29 mouse cellular contexts compared by ENCODE assay signal in genomic region chr17:80220131-80220530, GRCm38 (mm10). TPM values are rescaled to one million over a fixed set of nuclear protein-coding genes. Genes with fewer than 3 reads are reported as not detected.
DNase-seq lines count a peak whose midpoint lies in the region; ATAC-seq and TF ChIP-seq lines count a peak whose summit lies in the region.
"Had no signal": no experiment of that assay in that cellular context is flagged by ENCODE, and none has a peak within 500 bp of the region (broad histone marks: within the 10 kb centered on the region; RNA-seq: fewer than 3 reads in every experiment).

No protein-coding gene starts in this region.

- no peaks in the 10 kb centered on the region for H3K36me3 ChIP-seq in heart, embryonic 11.5 days (ENCODE audit: control insufficient read depth, insufficient read depth, low read length)
- H3K36me3 ChIP-seq in heart, embryonic 13.5 days, result no peaks in the 10 kb centered on the region
- H3K36me3 ChIP-seq in heart, postnatal 0 days (replicated peaks; ENCODE audit: control insufficient read depth, insufficient read depth, low read length), result no peaks in the 10 kb centered on the region
- H3K36me3 ChIP-seq in heart, embryonic 12.5 days, result no peaks in the 10 kb centered on the region
- peaks cover 0 to 19% of the 10 kb centered on the region in 2 experiments; a peak in 2 of 4 replicates for H3K36me3 ChIP-seq in MEL (ENCODE audit: control insufficient read depth in 1 of 2, insufficient read depth in 2 of 2, low read length in 2 of 2)
- H3K36me3 ChIP-seq in midbrain, embryonic 13.5 days, result no peaks in the 10 kb centered on the region
- H3K36me3 ChIP-seq: embryonic facial prominence, embryonic 13.5 days; embryonic facial prominence, embryonic 15.5 days; forebrain, embryonic 10.5 days; forebrain, embryonic 12.5 days; G1E had no signal

- TF ChIP-seq CTCF in heart, postnatal 0 days (IDR thresholded peaks at IDR 0.05; ENCODE audit: low read depth), result no peak
- TF ChIP-seq CTCF in MEL (IDR thresholded peaks at IDR 0.05 in 2 of 3, conservative IDR thresholded peaks at IDR 0.05 in 1 of 3; ENCODE audit: control insufficient read depth in 1 of 3, insufficient read depth in 1 of 3, low read depth in 2 of 3, low read length in 3 of 3, poor library complexity in 1 of 3, severe bottlenecking in 1 of 3), result no peak

- H3K4me1 ChIP-seq in heart, embryonic 11.5 days (ENCODE audit: control insufficient read depth, insufficient read depth, low read length), result 0 out of 2 replicates have a peak, but pooled peaks cover 3% of the 10 kb centered on the region
- H3K4me1 ChIP-seq in heart, embryonic 13.5 days, result peaks cover 16% of the 10 kb centered on the region
- H3K4me1 ChIP-seq in heart, postnatal 0 days (ENCODE audit: control insufficient read depth, insufficient read depth), result peaks cover 9% of the 10 kb centered on the region
- 0 out of 2 replicates have a peak, but pooled peaks cover 8% of the 10 kb centered on the region for H3K4me1 ChIP-seq in heart, embryonic 12.5 days (replicated peaks)
- peaks cover 9 to 20% of the 10 kb centered on the region in 2 experiments for H3K4me1 ChIP-seq in MEL (ENCODE audit: control insufficient read depth in 1 of 2, insufficient read depth in 2 of 2, low read length in 2 of 2)
- H3K4me1 ChIP-seq in midbrain, embryonic 13.5 days (replicated peaks), result peaks cover 8% of the 10 kb centered on the region

- TF ChIP-seq EP300 in heart, postnatal 0 days (IDR thresholded peaks at IDR 0.05; ENCODE audit: low read depth), result no peak
- no peak for TF ChIP-seq EP300 in MEL (IDR thresholded peaks at IDR 0.05; ENCODE audit: low read depth in 1 of 2, low read length in 2 of 2)

- no peaks in the 10 kb centered on the region for H3K27me3 ChIP-seq in heart, embryonic 11.5 days (ENCODE audit: control insufficient read depth, insufficient read depth, low read length)
- no peaks in the 10 kb centered on the region for H3K27me3 ChIP-seq in heart, embryonic 13.5 days (replicated peaks)
- H3K27me3 ChIP-seq in heart, postnatal 0 days (ENCODE audit: control insufficient read depth, insufficient read depth, low read length), result no peaks in the 10 kb centered on the region
- no peaks in the 10 kb centered on the region for H3K27me3 ChIP-seq in heart, embryonic 12.5 days (replicated peaks)
- peaks cover 0 to 2% of the 10 kb centered on the region in 2 experiments; a peak in 1 of 4 replicates for H3K27me3 ChIP-seq in MEL (ENCODE audit: control insufficient read depth in 1 of 2, insufficient read depth in 2 of 2, low read length in 2 of 2)
- no peaks in the 10 kb centered on the region for H3K27me3 ChIP-seq in midbrain, embryonic 13.5 days
- H3K27me3 ChIP-seq: CH12.LX; embryonic facial prominence, embryonic 13.5 days; embryonic facial prominence, embryonic 15.5 days; forebrain, embryonic 12.5 days had no signal

- TF ChIP-seq POLR2A in MEL (IDR thresholded peaks at IDR 0.05; ENCODE audit: control insufficient read depth in 1 of 2, insufficient read depth in 1 of 2, low read depth in 1 of 2, low read length in 2 of 2, poor library complexity in 1 of 2), result no peak

- H3K4me3 ChIP-seq in heart, embryonic 11.5 days (ENCODE audit: low read depth, low read length), result no peak overlapping the region
- H3K4me3 ChIP-seq in heart, embryonic 13.5 days, result no peak overlapping the region
- no peak overlapping the region for H3K4me3 ChIP-seq in heart, postnatal 0 days (ENCODE audit: low read depth, low read length)
- no peak overlapping the region for H3K4me3 ChIP-seq in heart, embryonic 12.5 days
- H3K4me3 ChIP-seq in MEL (ENCODE audit: control insufficient read depth in 1 of 2, insufficient read depth in 1 of 2, low read depth in 2 of 2, low read length in 2 of 2), result no peak overlapping the region
- H3K4me3 ChIP-seq in midbrain, embryonic 13.5 days (replicated peaks), result no peak overlapping the region
- H3K4me3 ChIP-seq: embryonic facial prominence, embryonic 13.5 days; embryonic facial prominence, embryonic 15.5 days; erythroblast, embryonic 14.5 days; forebrain, embryonic 10.5 days; forebrain, embryonic 12.5 days had no signal

- WGBS in heart, embryonic 11.5 days (ENCODE audit: insufficient replicate concordance), result 40% methylated on average over 2 of the region's 2 CpGs
- WGBS in heart, embryonic 13.5 days, result 46% methylated on average over 2 of the region's 2 CpGs
- WGBS in heart, postnatal 0 days, result 32% methylated on average over 2 of the region's 2 CpGs
- WGBS in heart, embryonic 12.5 days, result 49% methylated on average over 2 of the region's 2 CpGs
- 74% methylated on average over 2 of the region's 2 CpGs for WGBS in midbrain, embryonic 13.5 days

- TF ChIP-seq RAD21 in MEL (IDR thresholded peaks at IDR 0.05; ENCODE audit: low read depth, low read length), result no peak

- H3K4me2 ChIP-seq in heart, embryonic 11.5 days, result no peak overlapping the region
- no peak overlapping the region for H3K4me2 ChIP-seq in heart, embryonic 13.5 days
- H3K4me2 ChIP-seq in heart, postnatal 0 days (ENCODE audit: low read depth, low read length), result no peak overlapping the region
- H3K4me2 ChIP-seq in heart, embryonic 12.5 days, result no peak overlapping the region
- H3K4me2 ChIP-seq in midbrain, embryonic 13.5 days (replicated peaks), result no peak overlapping the region
- H3K4me2 ChIP-seq: embryonic facial prominence, embryonic 13.5 days; embryonic facial prominence, embryonic 15.5 days; forebrain, embryonic 12.5 days had no signal

- no peak overlapping the region; the same call in 1 of the 2 replicates for H3K9ac ChIP-seq in heart, embryonic 11.5 days (ENCODE audit: low read depth, low read length)
- H3K9ac ChIP-seq in heart, embryonic 13.5 days, result 0 out of 2 replicates have a peak overlapping the region, but pooled peaks have one; percentile 34
- H3K9ac ChIP-seq in heart, postnatal 0 days (replicated peaks; ENCODE audit: low read depth, low read length), result 0 out of 2 replicates have a peak overlapping the region, but pooled peaks have one; percentile 42
- no peak overlapping the region for H3K9ac ChIP-seq in heart, embryonic 12.5 days
- H3K9ac ChIP-seq in MEL (ENCODE audit: control insufficient read depth, low read depth, low read length, poor library complexity, severe bottlenecking), result no peak overlapping the region
- no peak overlapping the region for H3K9ac ChIP-seq in midbrain, embryonic 13.5 days (replicated peaks)
- H3K9ac ChIP-seq: embryonic facial prominence, embryonic 13.5 days; embryonic facial prominence, embryonic 15.5 days; forebrain, embryonic 12.5 days had no signal

- no peaks in the 10 kb centered on the region for H3K79me2 ChIP-seq in MEL (ENCODE audit: control insufficient read depth, insufficient read depth, low read length, poor library complexity)

- intact Hi-C loops in heart, postnatal 10 days (cut with DNase I), result no loop called here

- no peak overlapping the region for H3K27ac ChIP-seq in heart, embryonic 11.5 days (ENCODE audit: low read depth, low read length)
- H3K27ac ChIP-seq in heart, embryonic 13.5 days (replicated peaks), result no peak overlapping the region
- H3K27ac ChIP-seq in heart, postnatal 0 days (ENCODE audit: low read depth), result peak overlapping the region; percentile 30; the same call in 1 of the 2 replicates
- no peak overlapping the region for H3K27ac ChIP-seq in heart, embryonic 12.5 days (ENCODE audit: poor library complexity, severe bottlenecking)
- 0 out of 2 replicates have a peak overlapping the region, but pooled peaks have one; percentile 4 for H3K27ac ChIP-seq in MEL (ENCODE audit: control insufficient read depth, low read depth, low read length)
- H3K27ac ChIP-seq in midbrain, embryonic 13.5 days, result no peak overlapping the region
- H3K27ac ChIP-seq: embryonic facial prominence, embryonic 13.5 days; embryonic facial prominence, embryonic 15.5 days; forebrain, embryonic 10.5 days; forebrain, embryonic 12.5 days had no signal

- ATAC-seq in heart, embryonic 11.5 days (replicated peaks; ENCODE audit: insufficient number of reproducible peaks, low FRiP score, low TSS enrichment), result no peak
- no peak for ATAC-seq in heart, embryonic 13.5 days (ENCODE audit: extremely low read depth, insufficient number of reproducible peaks, low FRiP score, low TSS enrichment)
- ATAC-seq in heart, postnatal 0 days (ENCODE audit: insufficient read depth, low read depth), result no peak
- no peak for ATAC-seq in heart, embryonic 12.5 days (ENCODE audit: insufficient number of reproducible peaks, low FRiP score)
- no peak for ATAC-seq in midbrain, embryonic 13.5 days
- ATAC-seq: CD4-positive, CD25-positive, alpha-beta regulatory T cell, adult 4 months; forebrain, embryonic 14.5 days had no signal

- peak; percentile 66 for DNase-seq in heart, adult 11 months
- no peak for DNase-seq in heart, postnatal 10 days
- DNase-seq in heart, postnatal 0 days (ENCODE audit: low spot score), result no peak
- DNase-seq in MEL (ENCODE audit: low read depth, low spot score), result no peak
- DNase-seq: adrenal gland, adult 2 months; adrenal gland, postnatal 10 days; adrenal gland, postnatal 25 days; B cell, adult 2 months; cerebellum, adult 11 months; cerebellum, adult 18-20 months; cerebellum, adult 8-10 months; cerebellum, adult 9-11 months; cerebellum, postnatal 14 days; cerebellum, postnatal 36 days; embryo, embryonic 11 days had no signal

- no peaks in the 10 kb centered on the region for H3K9me3 ChIP-seq in heart, embryonic 11.5 days (replicated peaks; ENCODE audit: control insufficient read depth, low read length)
- H3K9me3 ChIP-seq in heart, embryonic 13.5 days, result no peaks in the 10 kb centered on the region
- H3K9me3 ChIP-seq in heart, postnatal 0 days (replicated peaks; ENCODE audit: control insufficient read depth, low read length), result no peaks in the 10 kb centered on the region
- no peaks in the 10 kb centered on the region for H3K9me3 ChIP-seq in heart, embryonic 12.5 days (replicated peaks)
- H3K9me3 ChIP-seq in MEL (replicated peaks; ENCODE audit: insufficient read depth, low read length), result no peaks in the 10 kb centered on the region
- no peaks in the 10 kb centered on the region for H3K9me3 ChIP-seq in midbrain, embryonic 13.5 days
- H3K9me3 ChIP-seq: embryonic facial prominence, embryonic 13.5 days; embryonic facial prominence, embryonic 15.5 days; forebrain, embryonic 10.5 days; forebrain, embryonic 12.5 days; G1E had no signal

RNA-seq across cellular contexts. Expression of gene Gemin6, which starts 4.1 kb away (rescaled TPM):
- polyA plus RNA-seq in heart, embryonic 11.5 days (2014; fragmentation: Nextera tagmentation; extraction: Ambion mirVana), result 32.0 and 35.1 TPM in 2 replicates
- polyA plus RNA-seq in heart, embryonic 13.5 days (2015; fragmentation: Nextera tagmentation; extraction: Ambion mirVana), result 24.7 and 32.3 TPM in 2 replicates
- total RNA-seq in heart, postnatal 10 days (2021), result 1 to 10 TPM; 4.9 TPM
- 0.54 and 4.7 TPM in 2 replicates for total RNA-seq in heart, postnatal 0 days (2014; rRNA removed; ENCODE audit: low replicate concordance)
- 13.3 and 14.6 TPM in 2 replicates for polyA plus RNA-seq in heart, postnatal 0 days (2015; fragmentation: Nextera tagmentation; extraction: Ambion mirVana)
- polyA plus RNA-seq in heart, embryonic 12.5 days (2016; fragmentation: Nextera tagmentation; extraction: Ambion mirVana), result 25.8 and 27.4 TPM in 2 replicates
- 25.3 and 31.6 TPM in 2 replicates for total RNA-seq in MEL (2012; rRNA removed)
- 10 to 100 TPM in 1 of 2 experiments, not detected in 1; 19.6 TPM for polyA plus RNA-seq in MEL (2012; ENCODE audit: insufficient read depth in 1 of 2, insufficient read length in 2 of 2, low read depth in 1 of 2, low replicate concordance in 2 of 2, missing spikeins in 1 of 2)
- 24.3 and 25.7 TPM in 2 replicates for polyA plus RNA-seq in midbrain, embryonic 13.5 days (2015; fragmentation: Nextera tagmentation; extraction: Ambion mirVana)
- polyA plus RNA-seq: erythroblast, embryonic 14.5 days had no signal

RNA-seq across cellular contexts. Expression of gene Ttc39d, which starts 12.9 kb away (rescaled TPM):
- polyA plus RNA-seq in heart, embryonic 11.5 days (2014; fragmentation: Nextera tagmentation; extraction: Ambion mirVana), result 0.24 TPM in 1 of 2 replicates, not detected in the other
- 0.05 and 0.08 TPM in 2 replicates for polyA plus RNA-seq in heart, embryonic 13.5 days (2015; fragmentation: Nextera tagmentation; extraction: Ambion mirVana)
- not detected for total RNA-seq in heart, postnatal 10 days (2021)
- total RNA-seq in heart, postnatal 0 days (2014; rRNA removed; ENCODE audit: low replicate concordance), result 1.0 TPM in 1 of 2 replicates, not detected in the other
- 0.05 and 0.08 TPM in 2 replicates for polyA plus RNA-seq in heart, postnatal 0 days (2015; fragmentation: Nextera tagmentation; extraction: Ambion mirVana)
- polyA plus RNA-seq in heart, embryonic 12.5 days (2016; fragmentation: Nextera tagmentation; extraction: Ambion mirVana), result 0.06 and 0.15 TPM in 2 replicates
- total RNA-seq in MEL (2012; rRNA removed), result not detected in 2 replicates
- not detected for polyA plus RNA-seq in MEL (2012; ENCODE audit: insufficient read depth in 1 of 2, insufficient read length in 2 of 2, low read depth in 1 of 2, low replicate concordance in 2 of 2, missing spikeins in 1 of 2)
- polyA plus RNA-seq in midbrain, embryonic 13.5 days (2015; fragmentation: Nextera tagmentation; extraction: Ambion mirVana), result 0.07 and 0.23 TPM in 2 replicates
- total RNA-seq: adrenal gland, postnatal 10 days; common myeloid progenitor, adult 5-6 weeks had no signal
- polyA plus RNA-seq: adrenal gland, adult 2 months; CD4-positive, CD25-positive, alpha-beta regulatory T cell, adult 4 months; embryonic facial prominence, embryonic 13.5 days; erythroblast, embryonic 14.5 days; G1E had no signal

RNA-seq across cellular contexts. Expression of gene Srsf7, which starts 13.0 kb away (rescaled TPM):
- 383 and 398 TPM in 2 replicates for polyA plus RNA-seq in heart, embryonic 11.5 days (2014; fragmentation: Nextera tagmentation; extraction: Ambion mirVana)
- polyA plus RNA-seq in heart, embryonic 13.5 days (2015; fragmentation: Nextera tagmentation; extraction: Ambion mirVana), result 297 and 314 TPM in 2 replicates
- total RNA-seq in heart, postnatal 10 days (2021), result 10 to 100 TPM; 59.9 to 72.8 TPM
- 84.3 and 86.2 TPM in 2 replicates for total RNA-seq in heart, postnatal 0 days (2014; rRNA removed; ENCODE audit: low replicate concordance)
- 151 and 154 TPM in 2 replicates for polyA plus RNA-seq in heart, postnatal 0 days (2015; fragmentation: Nextera tagmentation; extraction: Ambion mirVana)
- 349 and 357 TPM in 2 replicates for polyA plus RNA-seq in heart, embryonic 12.5 days (2016; fragmentation: Nextera tagmentation; extraction: Ambion mirVana)
- 419 and 425 TPM in 2 replicates for total RNA-seq in MEL (2012; rRNA removed)
- 100 to 1,000 TPM in 1 of 2 experiments, not detected in 1; 399 TPM for polyA plus RNA-seq in MEL (2012; ENCODE audit: insufficient read depth in 1 of 2, insufficient read length in 2 of 2, low read depth in 1 of 2, low replicate concordance in 2 of 2, missing spikeins in 1 of 2)
- polyA plus RNA-seq in midbrain, embryonic 13.5 days (2015; fragmentation: Nextera tagmentation; extraction: Ambion mirVana), result 565 and 592 TPM in 2 replicates

Comparison
In these comparisons a context has a peak if more than half of its experiments do, and no peak if none do; other contexts are left out.
1. H3K27ac ChIP-seq: peak in heart, postnatal 0 days (single experiment) and MEL (single experiment); none in heart, embryonic 11.5 days (single experiment), heart, embryonic 13.5 days (single experiment), heart, embryonic 12.5 days (single experiment) and midbrain, embryonic 13.5 days (single experiment).
2. H3K9ac ChIP-seq: peak in heart, embryonic 13.5 days (single experiment) and heart, postnatal 0 days (single experiment); none in heart, embryonic 11.5 days (single experiment), heart, embryonic 12.5 days (single experiment), MEL (single experiment) and midbrain, embryonic 13.5 days (single experiment).